ENCODE assay signal across 12 mouse cellular contexts in the genomic region with DNA sequence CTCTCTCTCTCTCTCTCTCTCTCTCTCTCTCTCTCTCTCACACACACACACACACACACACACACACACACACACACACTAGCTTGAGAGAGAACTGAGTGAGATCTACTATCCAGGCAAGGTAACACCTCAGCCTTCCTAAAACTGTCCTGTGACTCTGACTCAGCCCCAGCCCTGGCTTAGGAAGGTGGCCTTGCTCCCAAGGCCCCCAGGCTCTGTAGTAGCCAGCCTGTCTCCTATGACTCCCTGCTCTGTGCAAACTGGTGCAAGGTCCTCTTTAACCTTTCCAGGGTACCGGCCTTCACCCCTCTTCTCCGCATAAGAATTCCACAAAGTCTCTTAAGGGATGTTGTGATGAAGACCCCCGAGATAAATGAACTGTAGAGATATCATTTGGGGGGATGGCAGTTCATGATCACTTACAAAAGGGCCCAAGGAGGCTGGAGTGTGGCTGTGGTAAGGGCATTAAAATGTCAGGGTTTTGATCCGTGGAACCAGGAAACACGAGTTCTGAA.
"Had no signal": no experiment of that assay in that cellular context is flagged by ENCODE, and none has a peak within 500 bp of the region (broad histone marks: within the 10 kb centered on the region; RNA-seq: fewer than 3 reads in every experiment).

No protein-coding gene starts in this region.

- DNase-seq: kidney, postnatal 25 days; layer of hippocampus, postnatal 36 days; liver, embryonic 13.5 days; lung, adult 2 months; lung, postnatal 14 days; lung, postnatal 4 days; midbrain, embryonic 14.5 days; right cerebral cortex, adult 18-20 months; right cerebral cortex, postnatal 14 days; right cerebral cortex, postnatal 4 days; spleen, adult 18-20 months; thymus, postnatal 25 days had no signal
